Comparison of ENCODE assay signal across 9 mouse cellular contexts in the genomic region with DNA sequence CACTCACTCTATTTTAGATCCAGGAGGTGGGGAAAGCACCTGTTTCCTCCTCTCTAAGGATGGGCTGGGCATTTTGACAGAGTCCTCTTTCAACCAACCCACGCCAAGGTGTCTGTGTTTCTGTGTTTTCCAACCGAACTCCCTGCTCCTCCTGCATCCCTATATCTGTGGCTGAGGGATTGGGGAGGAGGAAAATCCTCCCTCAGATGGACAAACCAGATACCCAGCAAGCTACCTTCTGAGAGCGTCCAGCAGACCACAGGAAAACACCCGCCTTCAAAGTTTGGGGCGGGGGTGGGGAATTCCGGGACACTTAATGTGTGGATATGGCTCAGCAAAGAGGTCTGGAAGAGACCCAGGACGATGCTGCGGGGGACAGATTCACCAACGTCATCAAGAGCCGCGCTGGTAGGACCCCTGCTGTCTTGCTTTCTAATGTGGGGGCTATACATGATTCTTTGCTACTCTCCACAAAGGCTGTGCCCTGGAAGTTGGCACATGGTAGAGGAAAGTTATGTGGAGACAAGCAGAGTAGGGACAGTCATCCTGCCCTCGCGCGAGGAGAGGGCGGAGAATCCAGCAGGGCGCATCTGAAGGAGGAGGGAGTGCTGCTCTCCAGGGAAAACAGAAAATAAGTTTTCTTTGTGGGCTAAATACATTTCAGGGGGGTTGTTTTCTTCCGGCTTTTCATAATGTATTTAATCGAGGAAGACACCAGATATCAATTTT.
A peak's percentile ranks its signal among the peaks of the same experiment; 100 is the strongest.
DNase-seq lines count a peak whose midpoint lies in the region; ATAC-seq lines count a peak whose summit lies in the region.
"Had no signal": no experiment of that assay in that cellular context is flagged by ENCODE, and none has a peak within 500 bp of the region (broad histone marks: within the 10 kb centered on the region; RNA-seq: fewer than 3 reads in every experiment).

No protein-coding gene starts in this region.

- H3K9ac ChIP-seq in intestine, embryonic 14.5 days (ENCODE audit: low read length): no peak overlapping the region
- H3K9ac ChIP-seq in neural tube, embryonic 12.5 days: no peak overlapping the region
- H3K9ac ChIP-seq: liver, embryonic 15.5 days had no signal

- H3K36me3 ChIP-seq in heart, embryonic 10.5 days: no peaks in the 10 kb centered on the region
- no peaks in the 10 kb centered on the region for H3K36me3 ChIP-seq in intestine, embryonic 14.5 days (ENCODE audit: control insufficient read depth, insufficient read depth, low read length)
- no peaks in the 10 kb centered on the region for H3K36me3 ChIP-seq in neural tube, embryonic 12.5 days
- H3K36me3 ChIP-seq: liver, embryonic 15.5 days had no signal

- H3K4me2 ChIP-seq in intestine, embryonic 14.5 days (ENCODE audit: low read length): peak overlapping the region; percentile 46
- H3K4me2 ChIP-seq in neural tube, embryonic 12.5 days (replicated peaks): peak overlapping the region; percentile 50
- H3K4me2 ChIP-seq: liver, embryonic 15.5 days had no signal

- H3K4me3 ChIP-seq in heart, embryonic 10.5 days: peak overlapping the region; percentile 35
- peak overlapping the region; percentile 11 for H3K4me3 ChIP-seq in intestine, embryonic 14.5 days (ENCODE audit: low read depth, low read length)
- no peak overlapping the region; the same call in 1 of the 2 replicates for H3K4me3 ChIP-seq in neural tube, embryonic 12.5 days
- H3K4me3 ChIP-seq: liver, embryonic 15.5 days had no signal

- ATAC-seq in intestine, embryonic 14.5 days (replicated peaks; ENCODE audit: low FRiP score, low TSS enrichment, low read depth): no peak
- no peak for ATAC-seq in neural tube, embryonic 12.5 days (ENCODE audit: low FRiP score, low read depth)

- no peak overlapping the region for H3K27ac ChIP-seq in heart, embryonic 10.5 days
- no peak overlapping the region for H3K27ac ChIP-seq in intestine, embryonic 14.5 days (ENCODE audit: low read depth)
- H3K27ac ChIP-seq in neural tube, embryonic 12.5 days: no peak overlapping the region
- H3K27ac ChIP-seq: liver, embryonic 15.5 days had no signal

- no peaks in the 10 kb centered on the region for H3K4me1 ChIP-seq in heart, embryonic 10.5 days
- H3K4me1 ChIP-seq in intestine, embryonic 14.5 days (replicated peaks; ENCODE audit: control insufficient read depth, insufficient read depth, low read length): no peaks in the 10 kb centered on the region
- H3K4me1 ChIP-seq in neural tube, embryonic 12.5 days: no peaks in the 10 kb centered on the region
- H3K4me1 ChIP-seq: liver, embryonic 15.5 days had no signal

- no peaks in the 10 kb centered on the region for H3K9me3 ChIP-seq in heart, embryonic 10.5 days
- H3K9me3 ChIP-seq in intestine, embryonic 14.5 days (ENCODE audit: control insufficient read depth, low read length): no peaks in the 10 kb centered on the region
- H3K9me3 ChIP-seq in neural tube, embryonic 12.5 days: no peaks in the 10 kb centered on the region
- H3K9me3 ChIP-seq: liver, embryonic 15.5 days had no signal

- DNase-seq in heart, embryonic 10.5 days (ENCODE audit: low spot score): no peak
- no peak for DNase-seq in heart, adult 9 months (ENCODE audit: low spot score in 2 of 2)
- DNase-seq in embryo, embryonic 11 days: peak; percentile 6
- DNase-seq in intestine, embryonic 14.5 days (ENCODE audit: low spot score): peak; percentile 44
- DNase-seq in urinary bladder, adult 18-20 months (ENCODE audit: low spot score in 2 of 2): no peak
- DNase-seq in kidney, adult 11 months: no peak
- DNase-seq in testis, postnatal 10 days (ENCODE audit: low spot score): no peak

- 21% methylated on average over 18 of the region's 18 CpGs for WGBS in heart, embryonic 10.5 days
- 22% methylated on average over 18 of the region's 18 CpGs for WGBS in intestine, embryonic 14.5 days
- WGBS in neural tube, embryonic 12.5 days: 21% methylated on average over 18 of the region's 18 CpGs

- H3K27me3 ChIP-seq in heart, embryonic 10.5 days (ENCODE audit: insufficient read depth, poor library complexity, severe bottlenecking): no peaks in the 10 kb centered on the region
- no peaks in the 10 kb centered on the region for H3K27me3 ChIP-seq in intestine, embryonic 14.5 days (replicated peaks; ENCODE audit: control insufficient read depth, insufficient read depth, low read length)
- no peaks in the 10 kb centered on the region for H3K27me3 ChIP-seq in neural tube, embryonic 12.5 days (replicated peaks)
- H3K27me3 ChIP-seq: liver, embryonic 15.5 days had no signal

Comparison
In these comparisons a context has a peak if more than half of its experiments do, and no peak if none do; other contexts are left out.
1. DNase-seq: peak in embryo, embryonic 11 days (single experiment) and intestine, embryonic 14.5 days (single experiment); none in heart, embryonic 10.5 days (single experiment), heart, adult 9 months (0 of 2), urinary bladder, adult 18-20 months (0 of 2), kidney, adult 11 months (single experiment) and testis, postnatal 10 days (single experiment).